Mouse (Mus musculus) forebrain, embryonic 14.5 days (tissue): ENCODE results near the gene Gm11569. TPM values are rescaled to one million over a fixed set of nuclear protein-coding genes. Genes with fewer than 3 reads are reported as not detected.
"Not testable (repeated sequence)": the region's sequence is repeated elsewhere in the genome, so short reads cannot be mapped to it uniquely, and the experiment has no call there.

Experiments used
- ATAC-seq: fragments of 200-750 bp; cut with Nextera tagmentation; 2 replicates; pipeline ENCODE4 v1.8.0; 2017; ENCODE audit warnings: mild to moderate bottlenecking, moderate library complexity
- DNase-seq: peaks from one replicate; pipeline ENCODE4 v3.0.0-alpha.2; 2015; ENCODE audit warnings: low spot score
- H3K27ac ChIP-seq: fragments of 300-500 bp; sonication (generic); 2 replicates; pipeline ENCODE4 v1.5.1; 2014; ENCODE audit warnings: low read depth, mild to moderate bottlenecking, control low read depth, low read length, moderate library complexity
- H3K27me3 ChIP-seq: fragments of 300-500 bp; sonication (generic); replicated peaks from 2 replicates; pipeline ENCODE4 v1.6.1; 2014; ENCODE audit warnings: low read length, control low read depth, mixed read lengths; ENCODE audit not compliant: control insufficient read depth, insufficient read depth
- H3K36me3 ChIP-seq: fragments of 300-500 bp; sonication (generic); 2 replicates; pipeline ENCODE4 v1.6.1; 2014; ENCODE audit warnings: low read length, control low read depth; ENCODE audit not compliant: control insufficient read depth, insufficient read depth
- H3K4me1 ChIP-seq: fragments of 300-500 bp; sonication (generic); 2 replicates; pipeline ENCODE4 v1.6.1; 2014; ENCODE audit warnings: antibody characterized with exemption, low read length, control low read depth; ENCODE audit not compliant: control insufficient read depth, insufficient read depth
- H3K4me2 ChIP-seq: fragments of 300-500 bp; sonication (generic); 2 replicates; pipeline ENCODE4 v1.6.1; 2014; ENCODE audit warnings: mild to moderate bottlenecking, control low read depth, low read length
- H3K4me3 ChIP-seq: fragments of 300-500 bp; sonication (generic); 2 replicates; pipeline ENCODE4 v1.5.1; 2014; ENCODE audit warnings: low read depth, low read length, control low read depth
- H3K9ac ChIP-seq: fragments of 300-500 bp; sonication (generic); 2 replicates; pipeline ENCODE4 v1.6.1; 2014; ENCODE audit warnings: mild to moderate bottlenecking, low read length, control low read depth, moderate library complexity
- H3K9me3 ChIP-seq: fragments of 300-500 bp; sonication (generic); replicated peaks from 2 replicates; pipeline ENCODE4 v1.6.1; 2016; ENCODE audit warnings: low read length, control low read depth, mixed read lengths; ENCODE audit not compliant: control insufficient read depth
- WGBS: fragments of 180-500 bp; shearing (Covaris S2); extraction: QIAGEN DNeasy Blood & Tissue Kit; methylation state at CpG from one replicate; pipeline ENCODE4 v1.1.7; 2014; 5-methylcytosine and 5-hydroxymethylcytosine counted together
- polyA plus RNA-seq: library from polyadenylated mRNA; unstranded; fragments of >200 nt; fragmentation: Nextera tagmentation; extraction: Ambion mirVana; gene quantifications from 2 replicates; pipeline ENCODE4 v1.2.1, GENCODE M21; 2014

Gm11569 gene
- polyA plus RNA-seq, 1 experiment from 2014 or later = not detected

DNA sequence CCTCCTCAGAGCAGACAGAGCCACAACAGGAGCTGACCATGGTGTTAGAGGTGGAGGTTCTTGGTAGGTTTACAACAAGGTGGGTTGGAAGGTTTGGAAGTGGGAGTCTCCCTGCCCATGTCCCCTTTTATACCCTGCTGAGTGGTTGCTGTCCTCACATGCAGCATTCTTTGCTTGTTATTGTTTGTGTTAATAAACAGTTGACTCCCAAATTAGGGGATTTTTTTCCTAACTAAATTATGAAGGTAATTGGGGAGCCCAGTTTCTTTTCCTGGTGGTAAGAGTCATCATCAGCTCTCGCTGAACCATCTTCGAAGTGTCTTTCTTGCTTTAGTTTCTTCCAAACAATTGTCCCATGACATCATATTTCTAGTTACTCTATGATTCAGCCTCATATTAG, 18.1 kb downstream of the Gm11569 start, which contains the start of gene Krtap4-8:
Krtap4-8 (minus strand) TSS at position 101 of the 400 bp plus-strand sequence.
- H3K27me3 ChIP-seq = no peaks in the 10 kb centered on the region
- H3K36me3 ChIP-seq = no peaks in the 10 kb centered on the region
- WGBS = 94% methylated on average over 2 of the region's 2 CpGs
- H3K4me3 ChIP-seq = no peak within 1 kb of the TSS
- H3K27ac ChIP-seq = no peak within 1 kb of the TSS
- no peak for ATAC-seq
- H3K4me1 ChIP-seq = no peaks in the 10 kb centered on the region
- no peak within 1 kb of the TSS for H3K9ac ChIP-seq
- H3K4me2 ChIP-seq = no peak within 1 kb of the TSS
- no peak for DNase-seq
- H3K9me3 ChIP-seq = no peaks in the 10 kb centered on the region

DNA sequence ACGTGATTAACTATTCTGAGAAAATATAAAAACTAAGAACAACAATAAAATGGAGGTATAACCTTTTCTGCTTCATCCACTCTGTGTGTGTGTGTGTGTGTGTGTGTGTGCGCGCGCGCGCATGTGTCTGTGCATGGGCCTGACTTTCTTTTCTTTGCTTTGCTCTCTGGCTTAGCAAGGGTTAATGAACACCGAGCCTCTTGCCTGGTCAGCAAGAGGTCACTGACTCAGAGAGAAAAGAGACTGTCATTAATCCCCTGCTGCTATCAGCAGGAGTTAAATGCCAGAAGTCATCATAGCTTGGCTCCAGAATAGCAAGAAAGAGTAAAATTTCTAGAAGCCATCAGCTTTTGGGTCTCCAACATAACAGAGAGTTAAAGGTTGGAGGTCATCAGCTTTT, 20.3 kb downstream of the Gm11569 start:
- no peak for DNase-seq
- no peaks in the 10 kb centered on the region for H3K4me1 ChIP-seq
- no peak overlapping the region for H3K4me3 ChIP-seq
- H3K27me3 ChIP-seq = no peaks in the 10 kb centered on the region
- no peak overlapping the region for H3K9ac ChIP-seq
- no peak overlapping the region for H3K27ac ChIP-seq
- ATAC-seq = no peak
- 40% methylated on average over 7 of the region's 7 CpGs for WGBS
- no peaks in the 10 kb centered on the region for H3K9me3 ChIP-seq
- no peak overlapping the region for H3K4me2 ChIP-seq
- H3K36me3 ChIP-seq = no peaks in the 10 kb centered on the region

DNA sequence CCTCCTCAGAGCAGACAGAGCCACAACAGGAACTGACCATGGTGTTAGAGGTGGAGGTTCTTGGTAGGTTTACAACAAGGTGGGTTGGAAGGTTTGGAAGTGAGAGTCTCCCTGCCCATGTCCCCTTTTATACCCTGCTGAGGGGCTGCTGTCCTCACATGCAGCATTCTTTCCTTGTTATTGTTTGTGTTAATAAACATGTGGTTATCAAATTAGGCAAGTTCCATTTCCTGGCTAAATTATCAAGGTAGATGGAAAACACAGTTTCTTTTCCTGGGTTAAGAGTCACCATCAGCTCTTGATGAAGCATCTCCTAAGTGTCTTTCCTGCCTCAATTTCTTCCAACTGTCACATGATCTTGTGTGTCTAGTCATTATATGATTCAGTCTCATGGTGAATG, 25.9 kb downstream of the Gm11569 start, which contains the start of gene Gm11595:
Gm11595 (minus strand) TSS at position 101 of the 400 bp plus-strand sequence.
- not testable (repeated sequence) for H3K27ac ChIP-seq, H3K4me3 ChIP-seq, ATAC-seq, DNase-seq, H3K9ac ChIP-seq, H3K27me3 ChIP-seq, H3K4me1 ChIP-seq, H3K9me3 ChIP-seq, H3K4me2 ChIP-seq, H3K36me3 ChIP-seq

DNA sequence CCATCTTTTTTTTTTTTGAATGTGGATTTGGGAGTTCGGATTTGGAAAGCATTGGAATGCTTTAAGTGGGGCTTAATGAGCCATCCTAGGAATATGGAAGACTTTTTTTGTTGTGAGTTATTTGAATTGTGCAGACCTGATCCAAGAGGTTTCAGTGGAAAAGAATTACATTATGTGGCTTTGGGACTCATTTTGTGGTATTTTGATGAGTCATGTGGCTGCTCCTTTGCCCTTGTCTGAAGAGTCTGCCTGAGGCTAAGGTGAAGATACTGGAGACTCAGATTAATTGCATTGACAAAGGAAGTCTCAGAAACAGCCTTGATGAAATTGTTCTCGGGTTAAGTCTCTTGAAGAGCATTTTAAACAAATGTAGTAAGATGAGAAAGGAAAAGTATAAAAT, 30.3 kb downstream of the Gm11569 start:
- Histone ChIP-seq H3K4me1 (no peaks in the 10 kb centered on the region), H3K4me2 (no peak overlapping the region), H3K27ac (no peak overlapping the region), H3K9me3 (no peaks in the 10 kb centered on the region), H3K9ac (no peak overlapping the region), H3K27me3 (no peaks in the 10 kb centered on the region), H3K36me3 (no peaks in the 10 kb centered on the region), H3K4me3 (no peak overlapping the region)
- 81% methylated on average over 2 of the region's 2 CpGs for WGBS
- no peak for DNase-seq
- ATAC-seq = no peak

DNA sequence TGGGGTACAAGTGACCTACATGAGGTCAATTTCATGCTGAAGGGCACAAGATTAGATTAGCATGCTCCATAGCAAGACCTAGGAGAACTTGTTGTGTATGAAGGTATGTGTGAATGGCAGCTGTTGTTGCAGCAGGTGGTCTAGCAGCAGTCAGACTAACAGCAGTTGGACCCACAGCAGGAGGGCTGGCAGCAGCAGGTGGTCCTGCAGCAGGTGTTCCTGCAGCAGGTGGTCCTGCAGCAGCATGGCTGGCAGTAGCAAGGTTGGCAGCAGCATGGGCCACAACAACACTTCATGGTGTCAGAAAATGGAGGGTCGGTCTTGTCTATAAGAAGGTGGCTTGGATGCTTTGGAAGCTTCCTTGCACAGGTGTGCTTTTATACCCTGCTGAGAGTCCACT, 39.9 kb downstream of the Gm11569 start:
- Histone ChIP-seq H3K4me1 (no peaks in the 10 kb centered on the region), H3K36me3 (no peaks in the 10 kb centered on the region), H3K27ac (no peak overlapping the region), H3K4me2 (no peak overlapping the region), H3K9me3 (no peaks in the 10 kb centered on the region), H3K9ac (no peak overlapping the region), H3K4me3 (no peak overlapping the region), H3K27me3 (no peaks in the 10 kb centered on the region)
- DNase-seq (no peak), ATAC-seq (no peak)
- 93% methylated on average over 1 of the region's 1 CpGs for WGBS

Other genes starting within 250 kb of the Gm11569 start
- gene Krtap3-3, start 248.1 kb downstream of the Gm11569 start, polyA plus RNA-seq = not detected in 2 replicates
- gene Krtap3-2, start 242.1 kb downstream of the Gm11569 start, polyA plus RNA-seq = not detected in 2 replicates
- not detected in 2 replicates for gene Gm11939, start 239.5 kb downstream of the Gm11569 start, polyA plus RNA-seq
- gene Krtap3-1, start 232.3 kb downstream of the Gm11569 start, polyA plus RNA-seq = not detected in 2 replicates
- not detected in 2 replicates for gene Krtap1-5, start 217.9 kb downstream of the Gm11569 start, polyA plus RNA-seq
- not detected in 2 replicates for gene Krtap1-4, start 215.3 kb downstream of the Gm11569 start, polyA plus RNA-seq
- gene Krtap1-3, start 207.6 kb downstream of the Gm11569 start, polyA plus RNA-seq = not detected in 2 replicates
- gene Krtap9-3, start 200.8 kb downstream of the Gm11569 start, polyA plus RNA-seq = not detected in 2 replicates
- not detected in 2 replicates for gene Gm11938, start 195.6 kb downstream of the Gm11569 start, polyA plus RNA-seq
- gene Gm11937, start 188.7 kb downstream of the Gm11569 start, polyA plus RNA-seq = not detected in 2 replicates
- gene Krtap2-4, start 184.1 kb downstream of the Gm11569 start, polyA plus RNA-seq = not detected in 2 replicates
- gene Gm11562, start 178.5 kb downstream of the Gm11569 start, polyA plus RNA-seq = not detected in 2 replicates
- gene Krtap4-1, start 170.7 kb downstream of the Gm11569 start, polyA plus RNA-seq = not detected in 2 replicates
- gene Krtap4-2, start 163.8 kb downstream of the Gm11569 start, polyA plus RNA-seq = not detected in 2 replicates
- not detected in 2 replicates for gene Krtap4-7, start 154.8 kb downstream of the Gm11569 start, polyA plus RNA-seq
- gene Gm11555, start 148.7 kb downstream of the Gm11569 start, polyA plus RNA-seq = not detected in 2 replicates
- not detected in 2 replicates for gene Gm11563, start 140.0 kb downstream of the Gm11569 start, polyA plus RNA-seq
- not detected in 2 replicates for gene Krtap4-6, start 133.0 kb downstream of the Gm11569 start, polyA plus RNA-seq
- gene Gm14190, start 108.2 kb downstream of the Gm11569 start, polyA plus RNA-seq = not detected in 2 replicates
- gene Gm14180, start 64.6 kb downstream of the Gm11569 start, polyA plus RNA-seq = not detected in 2 replicates
- gene Gm11595, start 26.0 kb downstream of the Gm11569 start, polyA plus RNA-seq = not detected in 2 replicates
- gene Krtap4-8, start 18.2 kb downstream of the Gm11569 start, polyA plus RNA-seq = not detected in 2 replicates
- gene Krtap4-9, start 13.7 kb downstream of the Gm11569 start, polyA plus RNA-seq = not detected in 2 replicates
- gene Gm11596, start 5.5 kb downstream of the Gm11569 start, polyA plus RNA-seq = not detected in 2 replicates
- not detected in 2 replicates for gene Gm11554, start 5.5 kb upstream of the Gm11569 start, polyA plus RNA-seq
- gene Krtap4-13, start 11.0 kb upstream of the Gm11569 start, polyA plus RNA-seq = not detected in 2 replicates
- not detected in 2 replicates for gene Gm11564, start 16.7 kb upstream of the Gm11569 start, polyA plus RNA-seq
- gene 2300003K06Rik, start 39.1 kb upstream of the Gm11569 start, polyA plus RNA-seq = not detected in 2 replicates
- gene Krtap4-16, start 52.7 kb upstream of the Gm11569 start, polyA plus RNA-seq = not detected in 2 replicates
- not detected in 2 replicates for gene Gm11568, start 59.0 kb upstream of the Gm11569 start, polyA plus RNA-seq
- gene Gm11559, start 65.5 kb upstream of the Gm11569 start, polyA plus RNA-seq = not detected in 2 replicates
- not detected in 2 replicates for gene Krtap9-1, start 74.5 kb upstream of the Gm11569 start, polyA plus RNA-seq
- gene Gm11567, start 80.3 kb upstream of the Gm11569 start, polyA plus RNA-seq = not detected in 2 replicates
- not detected in 2 replicates for gene Krtap31-1, start 109.0 kb upstream of the Gm11569 start, polyA plus RNA-seq
- gene Gm11565, start 115.8 kb upstream of the Gm11569 start, polyA plus RNA-seq = not detected in 2 replicates
- gene Krtap31-2, start 137.4 kb upstream of the Gm11569 start, polyA plus RNA-seq = not detected in 2 replicates
- gene Krtap9-5, start 149.5 kb upstream of the Gm11569 start, polyA plus RNA-seq = not detected in 2 replicates
- not detected in 2 replicates for gene Krtap29-1, start 180.1 kb upstream of the Gm11569 start, polyA plus RNA-seq
- gene Krtap16-1, start 187.7 kb upstream of the Gm11569 start, polyA plus RNA-seq = 0.09 TPM in 1 of 2 replicates, not detected in the other
- 0.30 TPM in 1 of 2 replicates, not detected in the other for gene Krtap17-1, start 195.1 kb upstream of the Gm11569 start, polyA plus RNA-seq
- gene Krt33a, start 217.3 kb upstream of the Gm11569 start, polyA plus RNA-seq = not detected in 2 replicates
- gene Krt33b, start 230.9 kb upstream of the Gm11569 start, polyA plus RNA-seq = not detected in 2 replicates
- not detected in 2 replicates for gene Krt34, start 242.6 kb upstream of the Gm11569 start, polyA plus RNA-seq